Mouse (Mus musculus) cerebellum, adult 2 months (tissue): Measurements from ENCODE around the gene Gucy1b2.

Experiments used
- CTCF ChIP-seq: fragments of 200-500 bp; IDR thresholded peaks from 2 replicates; pipeline ENCODE4 v1.5.1; 2011; ENCODE audit warnings: low read depth, mild to moderate bottlenecking, control low read depth, low read length, moderate library complexity, borderline replicate concordance; ENCODE audit not compliant: insufficient read depth
- POLR2A ChIP-seq: fragments of 200-500 bp; IDR thresholded peaks from 2 replicates; pipeline ENCODE4 v1.6.1; 2011; ENCODE audit warnings: low read length, control low read depth, borderline replicate concordance; ENCODE audit not compliant: insufficient read depth

GRCm38 (mm10) chr14:62350186-62350585, 105.9 kb downstream of the Gucy1b2 start:
- TF ChIP-seq CTCF (no peak), POLR2A (no peak)
